ENCODE assay signal across 8 mouse cellular contexts in the genomic region with DNA sequence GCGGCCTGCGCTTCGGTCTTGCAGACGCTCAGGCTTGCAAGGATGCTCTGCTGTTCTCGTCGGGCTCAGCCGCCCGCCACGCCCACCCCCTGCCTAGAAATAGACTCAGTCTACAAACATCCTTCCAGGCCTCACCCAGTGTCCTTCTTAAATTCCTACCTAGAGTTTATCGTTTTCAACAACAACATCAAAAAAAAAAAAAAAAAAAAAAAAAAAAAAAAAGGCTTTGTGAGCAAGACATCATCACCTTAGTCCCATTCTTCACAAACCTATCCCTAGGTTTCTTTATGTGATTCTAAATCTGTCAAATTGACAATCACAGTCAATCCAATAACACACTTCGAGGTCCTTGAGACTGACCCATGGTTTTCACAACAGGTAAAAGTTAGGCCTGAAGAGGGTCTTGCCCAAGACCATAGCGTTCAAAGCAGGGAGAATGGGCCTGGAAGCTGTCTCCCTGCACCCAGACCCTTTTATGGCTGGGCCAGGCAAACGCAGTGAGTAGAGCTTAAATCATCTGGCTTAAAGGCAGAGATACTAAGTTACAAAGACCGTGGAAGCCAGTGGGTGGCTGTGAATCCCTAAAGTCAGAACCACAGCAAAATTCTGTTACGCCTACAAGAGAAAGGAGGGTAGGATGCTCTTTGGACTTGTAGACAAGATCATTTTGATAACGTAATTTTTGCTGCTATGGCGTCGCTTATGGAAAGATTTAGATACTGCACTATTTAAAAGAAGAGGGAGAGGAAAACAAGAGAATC. TPM values are rescaled to one million over a fixed set of nuclear protein-coding genes. Genes with fewer than 3 reads are reported as not detected.
A peak's percentile ranks its signal among the peaks of the same experiment; 100 is the strongest.
DNase-seq lines count a peak whose midpoint lies in the region; ATAC-seq and TF ChIP-seq lines count a peak whose summit lies in the region.

No protein-coding gene starts in this region.

- DNase-seq in embryo, embryonic 10.5 days (ENCODE audit: low spot score), result peak; percentile 8
- DNase-seq in embryo, embryonic 10 days (ENCODE audit: low spot score), result no peak
- no peak for DNase-seq in spleen, adult 2 months (ENCODE audit: low read depth in 1 of 2, low spot score in 2 of 2)
- DNase-seq in spleen, adult 18-20 months, result no peak
- no peak for DNase-seq in ovary, postnatal 10 days (ENCODE audit: low spot score)
- no peak for DNase-seq in urinary bladder, adult 2 months (ENCODE audit: low spot score)
- no peak for DNase-seq in left cerebral cortex, postnatal 36 days (ENCODE audit: low spot score in 2 of 2)

- no peak for TF ChIP-seq POLR2A in spleen, adult 2 months (IDR thresholded peaks at IDR 0.05; ENCODE audit: low read depth, low read length)

- intact Hi-C loops in left cerebral cortex, postnatal 36 days (cut with DNase I), result no loop called here

- ATAC-seq in limb, embryonic 15.5 days (ENCODE audit: insufficient number of reproducible peaks, low FRiP score, low TSS enrichment, low read depth), result no peak

- H3K9ac ChIP-seq in limb, embryonic 15.5 days, result no peak overlapping the region

- no peaks in the 10 kb centered on the region for H3K27me3 ChIP-seq in spleen, adult 2 months (ENCODE audit: control insufficient read depth, insufficient read depth, low read length)
- no peaks in the 10 kb centered on the region for H3K27me3 ChIP-seq in limb, embryonic 15.5 days

- no peaks in the 10 kb centered on the region for H3K9me3 ChIP-seq in limb, embryonic 15.5 days

- WGBS in spleen, adult 2 months, result 40% methylated on average over 18 of the region's 18 CpGs
- WGBS in limb, embryonic 15.5 days, result 30% methylated on average over 18 of the region's 18 CpGs

- H3K36me3 ChIP-seq in spleen, adult 2 months (ENCODE audit: control insufficient read depth, insufficient read depth, low read length), result no peaks in the 10 kb centered on the region; the same call in 1 of the 2 replicates
- no peaks in the 10 kb centered on the region for H3K36me3 ChIP-seq in limb, embryonic 15.5 days

- H3K4me3 ChIP-seq in spleen, adult 2 months (ENCODE audit: extremely low read depth, insufficient read depth, insufficient read length), result peak overlapping the region; percentile 48; the same call in 1 of the 2 replicates
- peak overlapping the region; percentile 60 for H3K4me3 ChIP-seq in limb, embryonic 15.5 days

- H3K4me1 ChIP-seq in spleen, adult 2 months (ENCODE audit: control insufficient read depth, insufficient read depth, insufficient read length), result peaks cover 2% of the 10 kb centered on the region; the same call in 1 of the 2 replicates
- peaks cover 6% of the 10 kb centered on the region for H3K4me1 ChIP-seq in limb, embryonic 15.5 days

- TF ChIP-seq CTCF in spleen, adult 2 months (IDR thresholded peaks at IDR 0.05; ENCODE audit: extremely low read depth, insufficient read depth, insufficient read length, insufficient replicate concordance), result no peak

- H3K4me2 ChIP-seq in limb, embryonic 15.5 days, result peak overlapping the region; percentile 82

- no peak overlapping the region for H3K27ac ChIP-seq in spleen, adult 2 months (ENCODE audit: insufficient read depth, low read length)
- H3K27ac ChIP-seq in limb, embryonic 15.5 days, result no peak overlapping the region

RNA-seq across cellular contexts. Expression of a gene that starts 0.5 kb away (rescaled TPM):
- polyA plus RNA-seq in spleen, adult 2 months (2012; rRNA removed), result 4.5 and 4.8 TPM in 2 replicates
- 2.8 TPM in 2 replicates for polyA plus RNA-seq in limb, embryonic 15.5 days (2015; fragmentation: Nextera tagmentation; extraction: Ambion mirVana)
- 8.2 and 8.4 TPM in 2 replicates for polyA plus RNA-seq in urinary bladder, adult 2 months (2012; rRNA removed)
- total RNA-seq in left cerebral cortex, postnatal 36 days (2021), result 10 to 100 TPM; 51.5 to 71.2 TPM

RNA-seq across cellular contexts. Expression of a gene that starts 59.3 kb away (rescaled TPM):
- 6.5 and 7.8 TPM in 2 replicates for polyA plus RNA-seq in spleen, adult 2 months (2012; rRNA removed)
- 6.5 and 7.1 TPM in 2 replicates for polyA plus RNA-seq in limb, embryonic 15.5 days (2015; fragmentation: Nextera tagmentation; extraction: Ambion mirVana)
- 9.5 and 9.7 TPM in 2 replicates for polyA plus RNA-seq in urinary bladder, adult 2 months (2012; rRNA removed)
- 10 to 100 TPM; 18.9 to 27.1 TPM for total RNA-seq in left cerebral cortex, postnatal 36 days (2021)
